Mouse (Mus musculus): Measurements from ENCODE around the gene Lman1l.

DNA sequence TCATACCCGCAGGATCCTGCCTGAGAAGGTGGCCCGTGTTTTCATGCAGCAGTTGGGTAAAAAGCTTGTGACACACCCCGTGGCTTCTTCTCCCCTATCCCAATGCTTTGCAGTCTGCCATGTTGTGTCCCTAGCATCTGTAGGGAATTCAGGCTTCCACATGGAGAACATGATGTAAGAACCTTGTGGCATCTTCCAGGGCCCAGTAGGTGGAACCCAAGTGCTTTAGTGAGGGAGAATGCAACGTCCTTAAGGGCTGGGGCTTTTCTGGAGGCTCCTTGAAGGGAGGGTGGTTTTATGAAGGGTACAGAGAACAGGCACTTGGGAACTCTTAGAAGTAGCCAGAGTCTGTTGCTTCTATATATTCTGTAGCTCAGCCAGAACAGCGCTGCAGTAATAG is 29.8 kb downstream of the Lman1l start:
- no peak for TF ChIP-seq CHD2 (IDR thresholded peaks at IDR 0.05; ENCODE audit: low read depth, low read length)
- TF ChIP-seq MAFK (IDR thresholded peaks at IDR 0.05; ENCODE audit: insufficient read depth, low read depth, low read length): no peak
- TF ChIP-seq HCFC1 (IDR thresholded peaks at IDR 0.05; ENCODE audit: borderline replicate concordance, insufficient read depth, low read length): no peak

All from ES-E14 (cell line).